Mouse (Mus musculus) G1E (cell line): ENCODE data around the gene Socs5. TPM values are rescaled to one million over a fixed set of nuclear protein-coding genes. Genes with fewer than 3 reads are reported as not detected.

Source experiments
- ATAC-seq: 2 replicates; pipeline ENCODE4 v1.8.0; 2016; ENCODE audit warnings: mild to moderate bottlenecking; ENCODE audit not compliant: insufficient number of reproducible peaks, poor library complexity, low FRiP score, severe bottlenecking; ENCODE audit errors: extremely low read depth
- DNase-seq: peaks from one replicate; pipeline ENCODE4 v3.0.0; 2012; ENCODE audit warnings: low spot score
- H3K27me3 ChIP-seq: 2 replicates; pipeline ENCODE4 v1.6.1; 2012; ENCODE audit warnings: mild to moderate bottlenecking, low read length, inconsistent platforms; ENCODE audit not compliant: insufficient read depth
- H3K36me3 ChIP-seq: replicated peaks from 2 replicates; pipeline ENCODE3; 2012; ENCODE audit warnings: mild to moderate bottlenecking, inconsistent platforms
- H3K4me1 ChIP-seq: 2 replicates; pipeline ENCODE4 v1.6.1; 2012; ENCODE audit warnings: low read depth, low read length, inconsistent platforms, mixed read lengths; ENCODE audit not compliant: insufficient read depth
- H3K4me3 ChIP-seq: 2 replicates; pipeline ENCODE4 v1.5.1; 2012; ENCODE audit warnings: low read depth, mild to moderate bottlenecking, inconsistent platforms, low read length, moderate library complexity, mixed read lengths
- H3K9me3 ChIP-seq: replicated peaks from 2 replicates; pipeline ENCODE4 v1.6.1; 2012; ENCODE audit warnings: inconsistent platforms
- CTCF ChIP-seq: IDR thresholded peaks from 2 replicates; pipeline ENCODE4 v1.5.1; 2012; ENCODE audit warnings: low read depth, low read length, inconsistent platforms, mixed read lengths
- GATA1 ChIP-seq: IDR thresholded peaks from 2 replicates; pipeline ENCODE4 v1.6.1; 2012; ENCODE audit warnings: borderline replicate concordance, low read length, inconsistent platforms, mixed read lengths
- GATA2 ChIP-seq: IDR thresholded peaks from 2 replicates; pipeline ENCODE4 v1.6.1; 2012; ENCODE audit warnings: low read depth, low read length, inconsistent platforms, borderline replicate concordance
- POLR2AphosphoS5 ChIP-seq: IDR thresholded peaks from 2 replicates; pipeline ENCODE4 v1.6.1; 2012; ENCODE audit warnings: low read depth, low read length, inconsistent platforms; ENCODE audit not compliant: insufficient replicate concordance
- TAL1 ChIP-seq: conservative IDR thresholded peaks from 2 replicates; pipeline ENCODE4 v1.6.1; 2012; ENCODE audit warnings: low read depth, low read length, inconsistent platforms, mixed read lengths
- polyA plus RNA-seq: library from polyadenylated mRNA; stranded (reverse); fragments of >175 nt; gene quantifications from 2 replicates; pipeline ENCODE4 v1.2.3, GENCODE M21; 2012
- total RNA-seq, 2 experiments: library from RNA; stranded (forward) in 1 of 2; stranded (reverse) in 1 of 2; fragments of 200-1000 nt in 1 of 2; fragments of >200 nt in 1 of 2; fragmentation: Nextera tagmentation in 1 of 2; gene quantifications; 2 replicates each; pipeline ENCODE4 v1.2.3; 2014 to 2017

Gene Socs5
- total and polyA plus RNA-seq, 3 experiments: 7.9 to 13.7 (median 11.1) TPM

DNA sequence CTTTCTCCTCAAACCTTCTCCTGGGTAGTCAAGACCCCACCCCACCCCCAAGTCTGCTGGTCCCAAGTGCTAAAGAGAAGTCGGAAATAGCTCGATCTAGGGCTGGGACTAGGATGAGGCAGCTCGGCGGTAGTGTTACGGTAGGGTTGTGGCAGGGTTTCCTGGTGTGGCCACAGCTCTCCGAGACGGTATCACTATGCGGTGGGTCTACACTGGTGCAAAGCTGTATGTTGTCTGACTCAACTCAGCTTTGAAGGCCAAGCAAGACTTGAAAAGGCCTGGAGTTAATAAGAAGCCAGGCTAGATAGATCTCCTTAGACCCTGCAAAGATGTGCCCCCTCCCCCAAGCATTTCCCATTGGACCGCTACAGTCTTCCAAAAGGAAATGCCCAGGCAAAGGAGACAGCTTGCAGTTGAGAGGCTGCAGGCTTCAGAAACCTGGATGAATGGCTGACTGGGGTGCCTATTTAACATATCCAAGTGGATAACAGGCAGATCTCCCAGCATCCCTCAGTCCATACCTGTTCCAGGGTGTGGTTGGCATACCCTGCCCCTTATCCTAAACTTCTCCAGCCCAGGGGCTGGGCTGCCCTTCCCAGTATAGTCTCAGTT, 72.6 kb downstream of the Socs5 start:
- no peak overlapping the region for H3K4me3 ChIP-seq
- peaks cover 15% of the 10 kb centered on the region for H3K27me3 ChIP-seq
- no peak for ATAC-seq
- H3K9me3 ChIP-seq: peaks cover 14% of the 10 kb centered on the region
- no peak for DNase-seq
- H3K36me3 ChIP-seq: no peaks in the 10 kb centered on the region
- TF ChIP-seq POLR2AphosphoS5: no peak
- peaks cover 51% of the 10 kb centered on the region for H3K4me1 ChIP-seq

DNA sequence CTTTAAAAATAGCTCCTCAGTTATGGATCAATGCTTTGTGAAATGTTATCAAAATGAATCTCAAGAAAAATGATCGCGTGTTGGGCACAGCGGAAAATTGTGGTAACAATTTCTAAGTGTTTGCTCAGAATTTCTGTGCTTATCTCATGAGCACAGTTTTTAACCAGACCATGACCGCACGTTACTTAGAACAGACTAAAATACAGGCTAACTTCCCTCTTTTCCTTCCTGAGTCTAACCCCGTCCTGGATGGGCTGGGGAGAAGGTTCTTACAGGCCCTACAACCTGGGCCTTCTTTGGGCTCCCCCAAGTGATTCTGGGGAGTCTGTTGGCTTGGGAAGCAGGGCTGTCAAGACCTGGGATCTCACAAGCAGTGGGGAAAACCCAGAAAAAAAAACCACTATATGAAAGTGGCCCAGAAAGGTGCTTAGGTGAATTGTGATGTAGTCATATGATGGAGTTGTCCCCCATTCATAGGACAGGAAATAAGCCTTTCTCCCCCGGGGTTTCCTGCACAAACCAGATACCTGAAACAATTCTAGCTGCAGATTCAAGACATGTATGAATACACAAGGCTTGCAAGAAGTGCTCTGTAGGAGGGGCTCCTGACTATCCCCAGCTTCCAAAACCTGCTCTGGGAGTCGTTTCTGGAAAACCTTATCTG, 74.3 kb downstream of the Socs5 start:
- ATAC-seq: peak; percentile 72
- DNase-seq: peak; percentile 67
- peaks cover 6% of the 10 kb centered on the region for H3K27me3 ChIP-seq
- H3K9me3 ChIP-seq: peaks cover 14% of the 10 kb centered on the region
- TF ChIP-seq POLR2AphosphoS5 (no peak), TAL1 (peak; percentile 57), GATA1 (no peak)
- H3K4me3 ChIP-seq: no peak overlapping the region
- H3K4me1 ChIP-seq: peaks cover 64% of the 10 kb centered on the region
- no peaks in the 10 kb centered on the region for H3K36me3 ChIP-seq

GRCm38 (mm10) chr17:87185461-87186066, 78.1 kb downstream of the Socs5 start:
- Histone ChIP-seq H3K9me3 (peaks cover 14% of the 10 kb centered on the region), H3K4me1 (peaks cover 41% of the 10 kb centered on the region), H3K4me3 (no peak overlapping the region; the same call in 1 of the 2 replicates), H3K36me3 (no peaks in the 10 kb centered on the region), H3K27me3 (0 out of 2 replicates have a peak, but pooled peaks cover 2% of the 10 kb centered on the region)
- ATAC-seq (no peak), DNase-seq (no peak)
- TF ChIP-seq POLR2AphosphoS5: no peak
- TF ChIP-seq CTCF: no peak
- no peak for TF ChIP-seq GATA1
- no peak for TF ChIP-seq TAL1
- TF ChIP-seq GATA2: no peak

GRCm38 (mm10) chr17:87187005-87187404, 79.5 kb downstream of the Socs5 start:
- H3K9me3 ChIP-seq: peaks cover 14% of the 10 kb centered on the region
- TF ChIP-seq GATA2 (no peak), POLR2AphosphoS5 (no peak), GATA1 (no peak), TAL1 (no peak), CTCF (no peak)
- H3K4me1 ChIP-seq: peaks cover 28% of the 10 kb centered on the region
- H3K36me3 ChIP-seq: no peaks in the 10 kb centered on the region
- DNase-seq (no peak), ATAC-seq (no peak)
- no peak overlapping the region for H3K4me3 ChIP-seq
- H3K27me3 ChIP-seq: peaks cover 7% of the 10 kb centered on the region; the same call in 1 of the 2 replicates

Other genes starting within 250 kb of the Socs5 start
- not detected in 2 replicates for gene Tmem247, start 190.3 kb upstream of the Socs5 start, total RNA-seq (2014; fragmentation: Nextera tagmentation)
- not detected in 2 replicates for gene Tmem247, start 190.3 kb upstream of the Socs5 start, total RNA-seq (2017)
- not detected in 2 replicates for gene Tmem247, start 190.3 kb upstream of the Socs5 start, polyA plus RNA-seq
- gene Atp6v1e2, start 159.8 kb upstream of the Socs5 start, total RNA-seq (2014; fragmentation: Nextera tagmentation): not detected in 2 replicates
- gene Atp6v1e2, start 159.8 kb upstream of the Socs5 start, total RNA-seq (2017): not detected in 2 replicates
- gene Atp6v1e2, start 159.8 kb upstream of the Socs5 start, polyA plus RNA-seq: not detected in 2 replicates
- gene Rhoq, start 144.6 kb upstream of the Socs5 start, total RNA-seq (2014; fragmentation: Nextera tagmentation): 0.60 and 1.2 TPM in 2 replicates
- 2.3 and 2.4 TPM in 2 replicates for gene Rhoq, start 144.6 kb upstream of the Socs5 start, total RNA-seq (2017)
- gene Rhoq, start 144.6 kb upstream of the Socs5 start, polyA plus RNA-seq: 0.08 and 0.15 TPM in 2 replicates
- gene Pigf, start 82.3 kb upstream of the Socs5 start, total RNA-seq (2014; fragmentation: Nextera tagmentation): 14.7 and 15.5 TPM in 2 replicates
- 22.8 and 26.1 TPM in 2 replicates for gene Pigf, start 82.3 kb upstream of the Socs5 start, total RNA-seq (2017)
- 2.2 and 3.7 TPM in 2 replicates for gene Pigf, start 82.3 kb upstream of the Socs5 start, polyA plus RNA-seq
- gene Cript, start 82.1 kb upstream of the Socs5 start, total RNA-seq (2014; fragmentation: Nextera tagmentation): 93.0 and 116 TPM in 2 replicates
- gene Cript, start 82.1 kb upstream of the Socs5 start, total RNA-seq (2017): 100 and 108 TPM in 2 replicates
- 2.7 and 3.2 TPM in 2 replicates for gene Cript, start 82.1 kb upstream of the Socs5 start, polyA plus RNA-seq
- gene Mcfd2, start 158.3 kb downstream of the Socs5 start, total RNA-seq (2014; fragmentation: Nextera tagmentation): 11.0 and 15.4 TPM in 2 replicates
- gene Mcfd2, start 158.3 kb downstream of the Socs5 start, total RNA-seq (2017): 34.4 and 34.6 TPM in 2 replicates
- gene Mcfd2, start 158.3 kb downstream of the Socs5 start, polyA plus RNA-seq: 4.0 and 5.3 TPM in 2 replicates
- gene Ttc7, start 175.2 kb downstream of the Socs5 start, total RNA-seq (2014; fragmentation: Nextera tagmentation): 26.2 and 34.8 TPM in 2 replicates
- 19.6 and 21.1 TPM in 2 replicates for gene Ttc7, start 175.2 kb downstream of the Socs5 start, total RNA-seq (2017)
- 43.5 and 48.8 TPM in 2 replicates for gene Ttc7, start 175.2 kb downstream of the Socs5 start, polyA plus RNA-seq